Mouse (Mus musculus): ENCODE results near the gene Dnajc13.

The Dnajc13 gene

GRCm38 (mm10) chr9:104254408-104255180, 8.1 kb downstream of the Dnajc13 start:
- DNase-seq (ENCODE audit: low spot score) = no peak

GRCm38 (mm10) chr9:104252637-104253036, 10.1 kb downstream of the Dnajc13 start:
- DNase-seq (ENCODE audit: low spot score) = no peak

- DNase-seq (ENCODE audit: low spot score) = no peak
These were observed 11.0 kb downstream of the Dnajc13 start for GRCm38 (mm10) chr9:104251687-104252086.

GRCm38 (mm10) chr9:104251111-104251510, 11.6 kb downstream of the Dnajc13 start:
- no peak for DNase-seq (ENCODE audit: low spot score)

GRCm38 (mm10) chr9:104247307-104247987, 15.3 kb downstream of the Dnajc13 start:
- no peak for DNase-seq (ENCODE audit: low spot score)

GRCm38 (mm10) chr9:104243799-104244466, 18.8 kb downstream of the Dnajc13 start:
- no peak for DNase-seq (ENCODE audit: low spot score)

GRCm38 (mm10) chr9:104240146-104240545, 22.6 kb downstream of the Dnajc13 start:
- DNase-seq (ENCODE audit: low spot score) = no peak

GRCm38 (mm10) chr9:104239076-104239475, 23.7 kb downstream of the Dnajc13 start:
- DNase-seq (ENCODE audit: low spot score) = no peak

GRCm38 (mm10) chr9:104236256-104236930, 26.3 kb downstream of the Dnajc13 start:
- no peak for DNase-seq (ENCODE audit: low spot score)

- DNase-seq (ENCODE audit: low spot score) = no peak
These were observed 27.0 kb downstream of the Dnajc13 start for GRCm38 (mm10) chr9:104235751-104236150.

GRCm38 (mm10) chr9:104233815-104234214, 28.9 kb downstream of the Dnajc13 start:
- DNase-seq (ENCODE audit: low spot score) = no peak

GRCm38 (mm10) chr9:104233060-104233459, 29.7 kb downstream of the Dnajc13 start:
- DNase-seq (ENCODE audit: low spot score) = no peak

GRCm38 (mm10) chr9:104232004-104232403, 30.7 kb downstream of the Dnajc13 start:
- no peak for DNase-seq (ENCODE audit: low spot score)

GRCm38 (mm10) chr9:104211402-104211801, 51.3 kb downstream of the Dnajc13 start:
- DNase-seq (ENCODE audit: low spot score) = no peak

- DNase-seq (ENCODE audit: low spot score) = peak; percentile 25
These were observed 58.9 kb downstream of the Dnajc13 start for GRCm38 (mm10) chr9:104203851-104204250.

GRCm38 (mm10) chr9:104194528-104194927, 68.2 kb downstream of the Dnajc13 start:
- DNase-seq (ENCODE audit: low spot score) = no peak

GRCm38 (mm10) chr9:104193900-104194299, 68.8 kb downstream of the Dnajc13 start:
- DNase-seq (ENCODE audit: low spot score) = no peak

GRCm38 (mm10) chr9:104193327-104193726, 69.4 kb downstream of the Dnajc13 start:
- DNase-seq (ENCODE audit: low spot score) = no peak

- no peak for DNase-seq (ENCODE audit: low spot score)
These were observed 70.2 kb downstream of the Dnajc13 start for GRCm38 (mm10) chr9:104192513-104192912.

- DNase-seq (ENCODE audit: low spot score) = no peak
These were observed 73.1 kb downstream of the Dnajc13 start for GRCm38 (mm10) chr9:104189657-104190056.

GRCm38 (mm10) chr9:104188704-104189103, 74.0 kb downstream of the Dnajc13 start:
- DNase-seq (ENCODE audit: low spot score) = no peak

GRCm38 (mm10) chr9:104187028-104187427, 75.7 kb downstream of the Dnajc13 start:
- DNase-seq (ENCODE audit: low spot score) = no peak

Measured in left cerebral cortex, adult 11 months (tissue).